Mouse (Mus musculus): ENCODE measurements around the gene Slitrk2. TPM values are rescaled to one million over a fixed set of nuclear protein-coding genes. Genes with fewer than 3 reads are reported as not detected.

Gene Slitrk2
- 0.07 and 0.10 TPM in 2 replicates for polyA plus RNA-seq (2012; rRNA removed; ENCODE audit: low replicate concordance)

GRCm38 (mm10) chrX:66648911-66649620 lies at the start of gene Slitrk2:
Gene Slitrk2 (plus strand): TSS chrX:66649318.

Measured in subcutaneous adipose tissue, adult 2 months (tissue).